24 mouse cellular contexts compared by ENCODE assay signal in the genomic region with DNA sequence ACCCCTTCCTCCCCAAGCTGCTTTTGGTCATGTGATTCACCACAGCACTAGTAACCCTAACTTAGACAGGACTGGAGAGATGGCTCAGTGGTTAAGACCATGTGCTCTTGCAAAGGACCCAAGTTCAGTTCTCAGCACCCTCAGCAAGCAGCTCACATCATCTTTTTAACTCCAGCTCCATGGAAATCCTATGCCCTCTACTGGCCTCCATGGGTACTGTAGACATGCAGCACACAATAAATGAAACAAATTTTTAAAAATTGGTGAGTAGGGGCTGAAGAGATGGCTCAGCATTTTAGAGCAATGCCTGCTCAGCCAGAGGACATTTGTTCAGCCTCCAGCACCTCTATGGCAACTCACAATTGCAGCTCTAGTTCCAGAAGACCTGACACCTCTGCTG. TPM values are rescaled to one million over a fixed set of nuclear protein-coding genes. Genes with fewer than 3 reads are reported as not detected.
DNase-seq lines count a peak whose midpoint lies in the region; ATAC-seq and TF ChIP-seq lines count a peak whose summit lies in the region.
"Had no signal": no experiment of that assay in that cellular context is flagged by ENCODE, and none has a peak within 500 bp of the region (broad histone marks: within the 10 kb centered on the region; RNA-seq: fewer than 3 reads in every experiment).

No protein-coding gene starts in this region.

- H3K9ac ChIP-seq in forebrain, embryonic 13.5 days: no peak overlapping the region
- H3K9ac ChIP-seq: limb, embryonic 12.5 days; neural tube, embryonic 15.5 days had no signal

- no peaks in the 10 kb centered on the region for H3K9me3 ChIP-seq in forebrain, embryonic 10.5 days
- H3K9me3 ChIP-seq in forebrain, embryonic 13.5 days (replicated peaks): no peaks in the 10 kb centered on the region; the same call in 1 of the 2 replicates
- H3K9me3 ChIP-seq: embryonic facial prominence, embryonic 10.5 days; limb, embryonic 12.5 days; neural tube, embryonic 15.5 days had no signal

- intact Hi-C loops in left cerebral cortex, adult 2 months (cut with DNase I): loop anchor here (5.0 kb wide), 1 partner anchor 97 kb away; no protein-coding TSS in a partner anchor
- intact Hi-C loops in left cerebral cortex, postnatal 10 days (cut with DNase I): loop anchor here (5.0 kb wide), 1 partner anchor 47 kb away; no protein-coding TSS in a partner anchor

- ATAC-seq in forebrain, embryonic 13.5 days: no peak

- no peaks in the 10 kb centered on the region for H3K36me3 ChIP-seq in forebrain, embryonic 10.5 days (replicated peaks)
- no peaks in the 10 kb centered on the region for H3K36me3 ChIP-seq in forebrain, embryonic 13.5 days (ENCODE audit: poor library complexity, severe bottlenecking)
- H3K36me3 ChIP-seq: embryonic facial prominence, embryonic 10.5 days; hindbrain, embryonic 10.5 days; limb, embryonic 12.5 days; neural tube, embryonic 15.5 days had no signal

- TF ChIP-seq CTCF in left cerebral cortex, adult 2 months (IDR thresholded peaks at IDR 0.05): peak; percentile 21

- no peak overlapping the region for H3K27ac ChIP-seq in forebrain, embryonic 10.5 days
- H3K27ac ChIP-seq in forebrain, embryonic 13.5 days: no peak overlapping the region
- H3K27ac ChIP-seq in left cerebral cortex, adult 2 months: no peak overlapping the region
- H3K27ac ChIP-seq: embryonic facial prominence, embryonic 10.5 days; hindbrain, embryonic 10.5 days; limb, embryonic 12.5 days; neural tube, embryonic 15.5 days had no signal

- H3K4me2 ChIP-seq in forebrain, embryonic 13.5 days: no peak overlapping the region
- H3K4me2 ChIP-seq: limb, embryonic 12.5 days; neural tube, embryonic 15.5 days had no signal

- no peak overlapping the region for H3K4me3 ChIP-seq in forebrain, embryonic 10.5 days
- no peak overlapping the region for H3K4me3 ChIP-seq in forebrain, embryonic 13.5 days
- H3K4me3 ChIP-seq in left cerebral cortex, adult 2 months: no peak overlapping the region
- H3K4me3 ChIP-seq: embryonic facial prominence, embryonic 10.5 days; erythroblast, embryonic 14.5 days; hindbrain, embryonic 10.5 days; limb, embryonic 12.5 days; neural tube, embryonic 15.5 days had no signal

- no peaks in the 10 kb centered on the region for H3K4me1 ChIP-seq in forebrain, embryonic 10.5 days
- H3K4me1 ChIP-seq in forebrain, embryonic 13.5 days: no peaks in the 10 kb centered on the region
- H3K4me1 ChIP-seq: embryonic facial prominence, embryonic 10.5 days; hindbrain, embryonic 10.5 days; limb, embryonic 12.5 days; neural tube, embryonic 15.5 days had no signal

- no peaks in the 10 kb centered on the region for H3K27me3 ChIP-seq in forebrain, embryonic 10.5 days (ENCODE audit: poor library complexity, severe bottlenecking)
- 0 out of 2 replicates have a peak, but pooled peaks cover 2% of the 10 kb centered on the region for H3K27me3 ChIP-seq in forebrain, embryonic 13.5 days
- H3K27me3 ChIP-seq: limb, embryonic 12.5 days; neural tube, embryonic 15.5 days had no signal

- DNase-seq in forebrain, embryonic 10.5 days (ENCODE audit: extremely low spot score, low spot score): peak; percentile 5
- DNase-seq in left cerebral cortex, adult 2 months (ENCODE audit: extremely low spot score in 1 of 2, low spot score in 2 of 2): no peak
- no peak for DNase-seq in left cerebral cortex, postnatal 10 days (ENCODE audit: extremely low spot score in 1 of 2, low spot score in 2 of 2)
- DNase-seq in 416B (ENCODE audit: low read depth) (peak; percentile 19), ZHBTc4 (ENCODE audit: low read depth, low spot score) (peak; percentile 27)
- no peak for DNase-seq in natural killer cell, adult 2 months (ENCODE audit: low spot score in 2 of 2)
- DNase-seq in gastrocnemius, adult 8-10 months (ENCODE audit: low spot score in 2 of 2): no peak
- DNase-seq: adrenal gland, adult 2 months; cerebellum, adult 11 months; cerebellum, postnatal 36 days; kidney, adult 11 months; kidney, postnatal 4 days; layer of hippocampus, postnatal 36 days; lung, adult 18-20 months had no signal

RNA-seq across cellular contexts. Expression of gene Tmem176a, which starts 25.7 kb away (rescaled TPM):
- 7.4 and 10.3 TPM in 2 replicates for polyA plus RNA-seq in forebrain, embryonic 10.5 days (2016; fragmentation: Nextera tagmentation; extraction: Ambion mirVana)
- polyA plus RNA-seq in forebrain, embryonic 13.5 days (2015; fragmentation: Nextera tagmentation; extraction: Ambion mirVana): 10.9 and 15.0 TPM in 2 replicates
- total RNA-seq in left cerebral cortex, adult 2 months (2021): 10 to 100 TPM; 27.9 to 34.0 TPM
- 10 to 100 TPM; 15.6 to 18.6 TPM for total RNA-seq in left cerebral cortex, postnatal 10 days (2021)
- total RNA-seq in gastrocnemius, adult 8-10 months (2022): 1 to 10 TPM; 1.3 to 4.8 (median 2.7) TPM

RNA-seq across cellular contexts. Expression of gene Tmem176b, which starts 26.3 kb away (rescaled TPM):
- 19.8 and 25.4 TPM in 2 replicates for polyA plus RNA-seq in forebrain, embryonic 10.5 days (2016; fragmentation: Nextera tagmentation; extraction: Ambion mirVana)
- 92.1 and 97.6 TPM in 2 replicates for polyA plus RNA-seq in forebrain, embryonic 13.5 days (2015; fragmentation: Nextera tagmentation; extraction: Ambion mirVana)
- 10 to 100 TPM; 50.5 to 51.6 TPM for total RNA-seq in left cerebral cortex, adult 2 months (2021)
- total RNA-seq in left cerebral cortex, postnatal 10 days (2021): 10 to 100 TPM; 38.2 to 42.5 TPM
- 10 to 100 TPM in 1 of 4 experiments, 1 to 10 TPM in 3; 4.1 to 10.1 (median 7.2) TPM for total RNA-seq in gastrocnemius, adult 8-10 months (2022)

RNA-seq across cellular contexts. Expression of gene Gimap3, which starts 44.4 kb away (rescaled TPM):
- not detected in 2 replicates for polyA plus RNA-seq in forebrain, embryonic 10.5 days (2016; fragmentation: Nextera tagmentation; extraction: Ambion mirVana)
- polyA plus RNA-seq in forebrain, embryonic 13.5 days (2015; fragmentation: Nextera tagmentation; extraction: Ambion mirVana): not detected in 2 replicates
- total RNA-seq in left cerebral cortex, adult 2 months (2021): not detected
- total RNA-seq in left cerebral cortex, postnatal 10 days (2021): not detected
- not detected for total RNA-seq in gastrocnemius, adult 8-10 months (2022)
- total RNA-seq: layer of hippocampus, postnatal 36 days had no signal
- polyA plus RNA-seq: C2C12; embryonic facial prominence, embryonic 10.5 days; heart, embryonic 14.5 days; limb, embryonic 12.5 days; neural tube, embryonic 15.5 days; stomach, embryonic 14.5 days had no signal

RNA-seq across cellular contexts. Expression of gene Aoc1, which starts 57.7 kb away (rescaled TPM):
- 0.05 TPM in 1 of 2 replicates, not detected in the other for polyA plus RNA-seq in forebrain, embryonic 10.5 days (2016; fragmentation: Nextera tagmentation; extraction: Ambion mirVana)
- polyA plus RNA-seq in forebrain, embryonic 13.5 days (2015; fragmentation: Nextera tagmentation; extraction: Ambion mirVana): not detected in 2 replicates
- total RNA-seq in left cerebral cortex, adult 2 months (2021): not detected
- total RNA-seq in left cerebral cortex, postnatal 10 days (2021): not detected
- not detected for total RNA-seq in gastrocnemius, adult 8-10 months (2022)
- total RNA-seq: adrenal gland, adult 2 months; layer of hippocampus, postnatal 36 days; megakaryocyte, adult 5-6 weeks had no signal
- polyA plus RNA-seq: adrenal gland, adult 2 months; C2C12; erythroblast, embryonic 14.5 days; heart, embryonic 14.5 days; hindbrain, embryonic 10.5 days; limb, embryonic 12.5 days; neural tube, embryonic 15.5 days; stomach, embryonic 14.5 days had no signal

Comparison
In these comparisons a context has a peak if more than half of its experiments do, and no peak if none do; other contexts are left out.
1. DNase-seq: peak in forebrain, embryonic 10.5 days (single experiment), 416B (single experiment) and ZHBTc4 (single experiment); none in left cerebral cortex, adult 2 months (0 of 2), left cerebral cortex, postnatal 10 days (0 of 2), natural killer cell, adult 2 months (0 of 2) and gastrocnemius, adult 8-10 months (0 of 2).